Mouse (Mus musculus) skeletal muscle tissue, adult 2 months (tissue): Measurements from ENCODE around the gene Ttc25.

Experiments
- DNase-seq: peaks from one replicate; pipeline ENCODE4 v3.0.0-alpha.2; 2012; ENCODE audit warnings: low read depth, low spot score

The Ttc25 gene

DNA sequence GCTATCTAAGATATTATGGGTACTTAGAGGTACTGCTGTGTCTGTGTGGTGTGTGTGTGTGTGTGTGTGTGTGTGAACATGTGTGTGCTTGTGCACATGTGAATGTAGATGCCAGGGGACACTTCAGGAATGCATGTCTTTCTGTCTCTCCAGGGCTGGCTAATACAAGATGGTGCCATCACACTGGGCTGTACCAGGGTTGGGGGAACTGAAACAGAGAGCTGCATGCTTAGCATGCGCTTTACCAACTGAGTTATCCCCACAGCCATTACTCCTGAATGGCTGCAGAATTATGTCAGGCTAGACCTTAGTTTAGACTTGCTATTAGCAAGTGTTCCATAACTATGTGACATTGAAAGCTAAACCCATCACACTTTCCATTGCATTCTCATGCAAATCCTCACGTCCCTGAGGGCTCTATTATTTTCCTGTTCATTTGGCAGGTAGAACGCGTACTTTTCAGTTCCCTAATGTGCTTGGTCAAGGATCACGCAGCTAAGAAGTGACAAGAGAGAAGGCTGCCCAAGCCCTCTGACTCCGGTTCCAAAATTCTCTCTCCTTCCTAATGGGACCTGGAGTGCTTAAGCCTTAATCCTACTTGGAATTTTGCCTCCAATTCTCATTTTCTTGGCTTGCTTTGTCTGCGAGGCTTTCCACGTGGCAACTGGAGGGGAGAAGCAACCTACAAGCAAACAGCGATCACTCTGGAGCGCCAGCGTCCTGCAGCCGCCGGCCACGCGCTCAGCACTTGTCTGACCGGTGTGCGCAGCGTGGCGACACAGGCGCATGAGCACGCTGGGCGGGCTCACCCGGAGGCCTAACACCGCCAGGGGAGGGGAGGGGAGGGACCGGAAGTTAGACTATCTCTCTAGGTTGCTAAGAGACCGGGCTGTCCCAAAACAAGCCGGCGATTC lies at the start of gene Ttc25:
Ttc25 (plus strand) TSS at position 776 of the 914 bp plus-strand sequence.
- peak; percentile 95 for DNase-seq

DNA sequence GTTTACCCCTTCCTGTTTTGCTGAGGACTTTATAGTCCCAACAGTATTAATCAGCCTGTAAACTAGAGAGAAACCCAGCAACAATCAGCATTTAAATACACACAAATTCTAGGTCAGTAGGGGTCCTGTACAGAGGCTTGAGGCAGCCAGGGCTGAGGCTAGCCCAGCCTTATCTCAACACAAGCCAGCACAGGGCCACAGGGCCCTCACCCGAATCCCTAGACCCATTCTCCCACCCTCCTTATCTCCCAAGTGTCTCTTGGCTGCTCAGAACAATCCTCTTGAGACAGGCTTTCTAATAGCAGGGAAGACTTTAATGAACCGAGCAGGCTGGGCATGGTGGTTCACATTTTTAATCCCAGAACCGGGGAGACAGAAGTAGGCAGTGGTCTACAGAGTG lies 45.2 kb upstream of the Ttc25 start:
- no peak for DNase-seq

DNA sequence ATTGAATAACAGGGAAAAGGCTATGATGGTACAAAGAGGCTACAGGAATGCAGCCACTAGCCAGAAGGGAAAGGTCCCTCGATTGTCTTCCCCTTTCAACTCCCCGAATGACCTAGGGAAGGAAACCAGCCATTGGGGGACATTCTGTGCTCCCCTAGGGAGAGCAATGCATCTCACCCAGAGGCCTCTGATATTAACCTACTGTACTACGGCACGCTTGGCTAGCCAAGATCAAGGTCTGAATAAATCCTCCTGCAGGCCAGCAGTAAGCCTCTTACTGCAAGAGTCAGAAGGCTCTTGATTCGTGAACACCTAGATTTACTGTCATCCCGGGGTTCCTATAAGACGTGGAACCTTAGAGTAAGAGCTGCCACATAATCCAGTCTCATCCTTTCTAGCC lies 44.8 kb upstream of the Ttc25 start:
- no peak for DNase-seq

- DNase-seq, result no peak
Measured at GRCm38 (mm10) chr11:100501321-100501720, 44.1 kb upstream of the Ttc25 start.

GRCm38 (mm10) chr11:100504990-100505660 lies 40.3 kb upstream of the Ttc25 start:
- DNase-seq, result no peak

- DNase-seq, result no peak
Measured at GRCm38 (mm10) chr11:100505997-100506396, 39.4 kb upstream of the Ttc25 start.

DNA sequence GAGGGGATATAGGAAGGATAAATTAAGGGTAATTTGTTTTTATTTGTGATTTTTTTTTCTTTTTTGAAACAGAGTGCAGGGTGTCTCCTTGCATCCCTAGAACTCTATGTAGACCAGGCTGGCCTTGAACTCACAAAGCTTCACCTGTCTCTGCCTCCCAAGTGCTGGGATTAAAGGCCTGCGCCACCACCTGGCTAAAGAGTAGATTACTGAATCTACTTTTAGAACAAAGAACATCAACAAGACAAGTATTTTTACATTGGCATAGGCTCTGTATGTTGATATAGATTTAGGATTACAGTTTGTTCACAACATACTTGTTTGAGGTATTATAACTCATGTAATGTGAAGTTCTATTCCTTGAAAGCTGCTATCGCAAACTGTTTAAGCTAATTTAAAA lies 34.9 kb upstream of the Ttc25 start:
- no peak for DNase-seq

- DNase-seq, result no peak
Measured at GRCm38 (mm10) chr11:100512384-100512783, 33.0 kb upstream of the Ttc25 start.

- DNase-seq, result no peak
Measured at GRCm38 (mm10) chr11:100513716-100514115, 31.7 kb upstream of the Ttc25 start.

DNA sequence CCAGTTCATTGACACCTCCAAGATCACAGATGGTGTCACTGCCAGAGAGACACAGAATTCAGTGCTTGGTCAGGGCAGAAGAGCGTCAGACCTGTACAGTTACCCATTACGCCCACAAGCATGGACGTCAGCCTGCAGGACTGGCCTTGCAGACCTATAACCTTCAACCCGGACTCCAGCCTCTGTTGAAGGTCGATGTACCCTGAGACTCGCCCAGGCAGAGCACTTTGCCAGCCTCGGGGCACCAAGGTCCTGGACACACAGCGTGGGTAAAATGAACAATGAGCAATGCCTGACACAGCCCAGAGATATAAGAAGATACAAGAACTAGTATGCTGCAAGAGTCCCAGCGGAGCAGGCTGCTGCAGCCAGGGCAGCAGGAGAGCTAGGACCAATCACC lies 30.3 kb upstream of the Ttc25 start:
- no peak for DNase-seq

DNA sequence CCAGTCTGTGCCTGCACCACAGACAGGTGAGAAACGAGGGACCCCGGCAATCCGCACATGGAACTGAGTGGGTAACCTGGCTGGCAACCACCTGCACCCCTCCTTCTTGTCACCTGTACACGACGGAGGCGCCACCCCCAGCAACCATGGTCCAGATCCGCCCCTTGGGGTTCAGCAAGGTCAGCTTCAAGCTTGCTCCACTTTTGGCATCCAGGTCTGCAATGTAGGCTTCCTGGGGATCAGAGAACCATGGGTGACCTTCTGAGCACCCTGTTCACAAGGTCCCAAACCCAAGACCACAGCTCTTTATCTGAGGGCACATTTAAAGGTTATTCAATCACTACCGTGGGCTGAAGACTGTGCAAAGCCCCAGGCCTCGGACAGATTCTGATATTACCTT lies 29.6 kb upstream of the Ttc25 start:
- no peak for DNase-seq

- DNase-seq, result no peak
Measured at GRCm38 (mm10) chr11:100516291-100516690, 29.1 kb upstream of the Ttc25 start.

GRCm38 (mm10) chr11:100518188-100518591 lies 27.2 kb upstream of the Ttc25 start:
- no peak for DNase-seq

- DNase-seq, result no peak
Measured at GRCm38 (mm10) chr11:100519188-100519587, 26.2 kb upstream of the Ttc25 start.

DNA sequence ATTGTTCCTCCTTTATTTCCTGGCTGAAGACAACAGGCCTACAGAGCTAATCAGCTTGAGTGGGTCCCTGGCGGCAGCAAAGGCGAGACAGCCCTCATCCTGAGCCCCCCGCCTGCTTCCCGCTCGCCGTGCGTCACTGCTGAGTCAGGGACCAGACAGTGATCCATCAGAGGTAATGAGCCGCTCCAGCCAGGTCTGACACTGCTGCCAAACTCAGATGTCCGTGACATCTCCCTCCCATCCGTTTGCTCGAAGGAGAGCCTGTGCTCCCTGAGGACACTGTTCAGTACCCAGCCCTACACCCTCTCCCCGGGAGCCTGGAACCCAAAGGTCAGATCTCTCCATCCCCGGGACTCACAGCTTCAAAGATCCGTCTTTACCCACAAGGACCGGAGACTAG lies 24.6 kb upstream of the Ttc25 start:
- DNase-seq, result no peak

DNA sequence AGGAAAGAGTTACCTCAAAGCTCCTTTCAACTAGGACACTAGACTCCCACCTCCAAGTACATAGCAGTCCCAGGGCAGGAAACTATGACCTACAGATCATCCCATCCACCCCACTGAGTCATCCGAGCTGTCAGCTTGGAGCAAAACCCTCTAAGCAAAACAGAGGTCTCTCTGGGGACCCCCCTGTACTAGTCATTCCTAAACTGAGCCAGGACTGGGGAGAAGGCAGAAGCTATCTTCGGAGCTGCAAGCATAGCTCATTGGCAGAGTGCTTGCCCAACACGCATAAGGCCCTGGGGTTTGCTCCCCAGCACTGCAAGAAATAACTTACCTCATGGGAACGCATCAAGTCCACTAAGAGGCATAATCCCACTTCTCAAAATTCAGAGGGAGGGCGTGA lies 21.0 kb upstream of the Ttc25 start:
- peak; percentile 71 for DNase-seq

GRCm38 (mm10) chr11:100524987-100525630 lies 20.3 kb upstream of the Ttc25 start:
- DNase-seq, result no peak

DNA sequence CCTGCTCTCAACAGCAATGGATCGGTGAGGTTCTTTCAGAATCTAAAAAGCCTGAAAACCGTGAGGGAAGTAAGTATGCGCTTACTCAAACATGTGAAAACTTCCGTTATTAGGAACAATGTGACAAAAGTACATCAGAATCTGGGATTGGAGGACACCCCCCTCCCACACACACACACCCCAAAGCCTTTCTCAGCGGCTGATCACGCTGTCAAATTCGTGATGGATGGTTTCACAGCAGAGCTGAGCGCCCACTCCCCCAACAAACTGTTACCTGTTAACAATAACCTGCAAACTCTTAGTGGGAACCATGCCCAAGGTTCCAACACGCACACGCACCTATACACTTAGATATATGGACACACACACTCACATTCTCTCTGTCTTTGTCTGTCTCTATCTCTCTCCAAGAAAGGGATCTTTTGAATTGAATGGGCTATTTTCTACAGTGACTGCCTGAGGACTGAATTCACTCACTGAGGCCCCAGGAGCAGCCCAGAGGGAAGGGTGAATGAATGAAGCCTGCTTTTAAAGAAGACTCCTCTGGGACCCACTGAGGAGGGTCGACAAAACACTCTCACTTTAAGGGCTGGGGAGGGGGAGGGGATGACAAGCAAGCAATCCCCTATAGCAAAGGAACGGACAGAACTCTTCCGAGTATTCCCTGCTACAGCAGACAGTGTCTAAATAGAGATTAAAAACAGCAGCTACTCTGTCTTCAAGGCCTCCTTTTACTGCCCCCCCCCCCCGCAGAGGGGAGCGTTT lies 19.2 kb upstream of the Ttc25 start:
- no peak for DNase-seq

GRCm38 (mm10) chr11:100527066-100527457 lies 18.3 kb upstream of the Ttc25 start:
- peak; percentile 28 for DNase-seq

GRCm38 (mm10) chr11:100527458-100528374 lies 17.7 kb upstream of the Ttc25 start, which contains the start of gene Acly:
Gene Acly (minus strand): TSS chr11:100528000.
- DNase-seq, result peak; percentile 98
